Mouse (Mus musculus): ENCODE data around the gene Zdhhc13.

The Zdhhc13 gene

DNA sequence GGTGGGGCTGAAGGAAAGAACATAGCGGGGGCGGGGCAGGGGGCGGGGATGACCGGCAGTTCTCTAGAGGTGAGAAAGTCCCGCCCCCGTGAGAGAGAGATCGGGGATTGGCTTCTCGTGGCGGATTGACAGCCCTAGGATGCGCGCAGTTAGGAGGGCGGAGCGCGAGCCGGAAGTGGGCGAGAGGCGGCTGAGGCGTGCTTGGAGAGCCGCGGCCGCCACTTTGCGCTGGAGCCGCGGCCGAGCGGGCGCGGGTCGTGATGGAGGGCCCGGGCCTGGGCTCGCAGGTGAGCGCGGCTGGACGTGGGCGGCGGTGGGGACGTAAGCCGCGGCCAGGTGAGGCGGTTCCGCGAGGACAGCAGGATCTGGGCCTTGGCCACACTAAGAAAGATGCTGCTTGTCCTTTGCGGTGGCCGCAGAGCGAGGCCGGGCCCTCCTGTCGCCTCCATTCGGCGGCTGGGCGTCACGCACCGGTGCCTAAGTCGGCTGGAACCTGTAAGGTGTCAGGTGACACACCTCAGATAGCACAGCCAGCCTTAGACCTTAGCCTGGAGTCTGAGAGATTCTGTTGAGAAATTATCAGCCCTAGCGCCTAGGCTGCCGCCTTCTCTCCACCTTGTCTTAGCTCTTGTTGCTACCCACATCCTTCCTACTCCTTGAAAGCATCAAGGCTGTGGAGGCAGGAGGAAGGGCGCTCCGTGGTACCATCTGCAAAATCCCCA is at the start of gene Zdhhc13:
Zdhhc13 (plus strand) TSS at position 153 of the 722 bp plus-strand sequence.
- DNase-seq, result peak; percentile 96 to 98

DNA sequence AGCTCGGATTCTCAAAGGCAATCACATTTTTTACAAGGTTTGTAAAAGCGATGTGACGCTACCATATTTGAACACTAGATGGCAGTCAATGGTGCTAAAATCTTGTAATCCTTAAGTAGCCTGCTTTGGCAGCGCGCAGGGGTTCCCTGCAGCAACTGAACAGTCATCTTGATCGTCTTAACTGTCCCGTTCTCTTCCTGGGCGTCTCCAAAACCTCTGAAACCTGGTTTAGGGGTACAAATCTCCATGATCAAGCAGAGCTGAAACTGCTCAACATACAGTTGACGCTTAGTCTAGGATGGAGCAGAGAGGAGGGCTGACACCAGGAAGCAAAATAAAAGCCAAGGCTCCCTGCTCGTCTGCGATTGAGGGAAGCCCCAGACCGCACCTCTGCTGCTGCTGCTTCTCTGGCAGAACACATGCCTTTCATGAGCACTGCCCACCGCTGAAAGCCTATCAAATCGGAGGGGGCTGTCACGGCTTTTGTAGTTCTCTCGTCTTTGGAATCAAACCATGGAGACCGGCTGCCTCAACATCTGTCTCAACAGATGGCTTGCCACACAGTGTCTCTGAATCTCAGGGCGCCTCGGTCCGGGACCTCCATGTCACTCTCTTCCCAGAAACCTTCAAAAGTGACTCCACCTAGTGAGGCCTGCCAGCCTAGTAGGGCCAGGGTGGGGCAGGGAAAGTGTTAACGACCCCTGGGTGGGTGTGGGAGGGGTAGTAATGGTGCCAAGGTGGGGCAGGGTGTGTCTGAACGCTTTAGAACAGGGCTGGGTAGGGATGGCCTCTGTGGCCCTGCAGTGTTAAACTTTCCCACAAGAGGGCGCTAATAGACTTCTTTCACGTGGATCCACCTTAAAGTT is 39.3 kb upstream of the Zdhhc13 start:
- peak; percentile 93 to 95 for DNase-seq

DNA sequence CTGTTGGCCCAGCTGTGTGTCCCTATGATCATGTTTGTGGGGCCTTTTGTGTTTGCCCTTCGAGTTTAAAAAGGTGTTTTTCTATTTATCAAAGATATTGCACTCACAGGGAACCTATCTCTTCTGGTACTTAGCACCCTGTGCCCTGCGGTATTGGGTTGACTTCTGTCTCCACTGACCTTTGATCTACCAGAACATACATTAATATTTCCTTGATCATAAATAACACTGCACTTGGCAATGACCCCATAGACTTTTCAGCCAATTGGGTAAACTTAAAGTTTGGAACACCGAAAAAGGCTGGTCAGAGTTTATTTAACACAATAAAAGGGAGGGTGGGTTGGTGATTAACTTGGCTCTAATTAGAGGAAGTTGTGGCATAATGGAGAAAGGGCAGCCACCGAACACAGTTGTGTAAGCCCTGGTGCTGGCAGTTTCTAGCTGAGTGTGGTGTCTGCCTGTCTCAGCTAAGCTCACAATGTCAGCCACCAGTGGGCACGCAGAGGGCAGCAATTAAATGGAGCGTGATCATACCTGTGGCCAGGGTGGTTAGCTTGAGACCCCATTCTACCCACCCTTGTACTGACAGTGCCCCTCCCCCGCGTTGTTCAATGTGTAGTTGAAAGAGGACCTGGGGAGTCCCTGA is 38.5 kb upstream of the Zdhhc13 start:
- peak; percentile 39 to 40 for DNase-seq

DNA sequence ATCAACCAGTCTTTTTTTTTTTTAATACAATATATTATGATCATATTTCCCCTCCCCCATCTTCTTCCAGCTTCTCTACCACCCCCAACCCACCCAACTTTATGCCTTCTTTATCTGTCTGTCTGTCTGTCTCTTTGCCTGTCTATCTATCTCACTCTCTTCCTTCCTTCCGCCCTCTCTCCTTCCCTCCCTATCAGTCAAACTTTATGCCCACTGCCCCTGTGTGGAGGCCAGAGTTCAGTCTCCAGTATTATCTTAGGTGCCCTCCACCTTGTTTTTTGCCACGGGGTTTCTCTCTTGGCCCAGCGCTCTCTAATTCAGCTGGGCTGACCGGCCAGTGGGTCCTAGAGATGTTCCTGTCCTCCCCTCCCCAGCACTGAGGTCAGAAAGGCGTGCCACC is 37.6 kb upstream of the Zdhhc13 start:
- DNase-seq, result no peak

DNA sequence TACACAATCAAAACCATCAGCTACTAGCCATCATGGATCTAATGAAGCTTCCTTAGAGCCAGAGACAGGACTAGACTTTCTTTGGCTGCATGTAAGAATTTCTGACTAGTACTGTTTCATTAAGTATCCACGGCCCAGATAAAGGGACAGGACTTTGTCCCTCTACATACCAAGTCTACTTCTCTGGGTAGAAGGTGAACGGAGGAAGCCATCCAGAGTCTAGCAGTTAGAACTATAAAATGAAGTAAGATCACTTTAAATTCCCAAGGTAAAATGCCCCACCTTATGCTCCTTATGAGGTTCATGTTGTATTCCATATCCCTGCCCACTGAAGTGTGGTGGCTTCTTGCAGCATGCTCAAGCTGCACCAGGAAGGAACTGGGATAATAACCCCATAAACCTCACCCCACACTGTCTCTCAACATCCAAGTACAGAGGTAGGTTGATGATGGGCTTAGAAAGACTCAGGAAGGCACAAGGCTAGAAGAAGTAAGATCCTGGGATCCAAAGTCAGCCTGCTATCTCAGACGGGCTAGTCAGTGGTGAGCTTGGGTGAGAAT is 34.3 kb upstream of the Zdhhc13 start:
- DNase-seq, result no peak

DNA sequence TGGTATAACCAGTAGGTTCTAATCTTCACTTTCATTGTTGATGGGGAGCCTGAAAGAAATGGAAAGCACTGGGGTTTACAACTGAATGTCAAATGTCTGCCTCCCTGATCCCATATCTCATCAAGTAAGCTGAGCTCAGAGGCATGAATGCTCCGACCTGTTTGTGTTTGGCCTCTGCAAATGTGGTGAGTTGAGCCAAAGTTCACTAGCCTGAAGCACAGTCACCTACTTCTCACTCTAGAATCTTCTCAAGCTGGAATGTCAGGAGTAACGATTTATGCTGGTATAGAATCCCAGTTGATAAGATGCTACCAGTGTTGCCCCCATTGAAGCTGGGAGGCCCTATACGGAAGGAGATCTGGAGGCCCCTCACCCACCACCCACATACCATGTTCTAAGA is 33.0 kb upstream of the Zdhhc13 start:
- DNase-seq, result no peak

DNA sequence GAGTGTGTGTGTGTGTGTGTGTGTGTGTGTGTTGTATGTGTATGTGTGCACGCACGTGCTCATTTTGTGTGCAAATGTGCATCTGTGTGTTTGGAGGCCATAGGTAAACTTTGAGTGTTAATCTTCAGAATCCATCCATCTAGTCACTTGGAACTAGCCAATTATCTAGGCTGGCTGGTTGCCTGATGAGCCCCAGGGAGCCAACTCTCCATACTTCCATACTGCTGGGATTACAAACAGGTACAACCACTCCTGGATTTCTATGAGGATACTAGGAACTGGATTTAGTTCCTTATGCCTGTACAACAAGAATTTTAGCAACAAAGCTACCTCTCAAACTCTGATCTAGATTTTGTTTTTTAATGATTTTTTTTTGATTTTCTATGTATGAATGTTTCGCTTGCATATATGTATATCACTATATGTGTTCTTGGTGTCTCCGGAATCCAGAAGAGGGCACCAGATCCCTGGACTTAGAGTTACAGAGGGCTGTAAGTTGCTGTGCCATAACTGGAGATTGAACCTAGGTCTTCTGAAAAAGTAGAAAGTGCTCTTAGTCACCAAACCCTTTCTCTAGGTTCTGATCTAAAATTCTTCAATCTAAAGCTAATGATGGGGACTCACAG is 32.4 kb upstream of the Zdhhc13 start:
- DNase-seq, result peak; percentile 58 to 64

DNA sequence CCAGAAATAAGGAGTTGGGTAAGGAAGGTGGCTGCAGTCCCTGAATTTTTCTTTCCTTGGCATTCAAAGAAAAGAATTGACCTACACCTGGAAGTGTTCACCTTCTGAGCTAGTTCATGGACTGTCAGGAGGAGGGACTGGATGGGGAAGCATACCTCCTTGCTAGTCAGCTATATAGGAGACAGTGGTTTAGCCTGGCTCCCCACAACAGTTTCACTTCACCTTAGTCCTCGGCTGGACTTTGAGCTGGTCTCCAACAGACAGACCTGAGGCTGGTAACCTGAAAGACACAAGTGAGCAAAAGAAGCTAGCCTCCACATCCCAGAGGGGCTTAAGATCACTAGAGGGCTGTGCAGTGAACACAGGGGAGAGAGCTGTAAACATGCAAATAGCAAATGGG is 30.7 kb upstream of the Zdhhc13 start:
- DNase-seq, result no peak

DNA sequence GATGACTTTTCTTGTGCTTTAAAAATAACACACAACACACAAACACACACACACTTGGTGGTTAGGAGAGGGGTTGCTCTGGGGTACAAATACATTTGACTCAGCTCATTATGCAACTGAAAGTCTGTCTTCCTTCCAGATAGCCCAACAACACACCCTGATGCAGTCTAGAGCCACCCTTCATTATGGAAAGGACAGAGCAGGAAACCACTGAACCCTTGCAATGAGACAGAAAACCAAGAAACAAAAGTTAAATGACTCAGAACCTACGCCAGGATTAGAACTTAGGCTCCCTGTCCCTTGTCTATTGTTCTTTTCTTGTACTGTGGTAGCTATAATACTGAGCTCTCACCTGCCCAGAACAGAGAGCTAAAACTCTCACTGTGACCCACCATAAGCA is 28.0 kb upstream of the Zdhhc13 start:
- DNase-seq, result no peak

DNA sequence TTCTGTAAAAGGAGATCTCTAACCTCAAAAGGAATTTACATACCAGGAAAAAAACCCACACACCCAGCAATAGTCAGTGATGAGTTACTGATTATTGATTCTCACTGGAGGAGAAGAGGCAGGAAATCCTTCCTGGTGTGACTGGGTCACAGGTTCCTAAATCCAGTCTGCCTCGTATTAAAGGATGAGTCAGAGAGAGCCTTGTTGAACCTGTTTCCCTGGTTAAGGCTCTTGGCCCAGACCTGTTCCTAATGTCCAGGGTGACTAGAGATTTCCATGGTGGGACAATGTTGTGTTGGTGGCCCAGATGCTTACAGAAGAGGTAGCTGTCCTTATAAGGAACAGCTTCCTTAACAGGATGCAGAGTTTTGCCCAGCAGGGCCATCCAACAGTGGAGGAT is 26.5 kb upstream of the Zdhhc13 start:
- DNase-seq, result no peak

DNA sequence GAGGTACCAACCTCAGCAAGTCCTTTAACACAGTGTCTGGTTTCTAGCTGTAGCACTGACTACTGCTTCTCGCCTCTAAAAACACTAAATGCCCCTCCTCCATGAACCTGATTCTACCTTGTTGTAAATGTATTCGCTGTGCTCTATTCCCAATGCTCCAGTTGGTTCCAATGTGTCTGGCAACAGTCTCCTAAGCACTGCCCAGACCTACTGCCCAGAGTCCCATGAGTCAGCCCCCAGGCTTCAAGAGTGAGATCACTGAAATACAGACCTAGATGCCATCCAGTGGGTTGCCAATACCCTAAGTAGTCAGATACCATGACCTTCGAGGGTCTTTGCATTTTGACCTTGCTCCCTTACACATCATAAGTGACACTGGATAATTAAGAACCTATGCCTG is 26.1 kb upstream of the Zdhhc13 start:
- DNase-seq, result no peak

DNA sequence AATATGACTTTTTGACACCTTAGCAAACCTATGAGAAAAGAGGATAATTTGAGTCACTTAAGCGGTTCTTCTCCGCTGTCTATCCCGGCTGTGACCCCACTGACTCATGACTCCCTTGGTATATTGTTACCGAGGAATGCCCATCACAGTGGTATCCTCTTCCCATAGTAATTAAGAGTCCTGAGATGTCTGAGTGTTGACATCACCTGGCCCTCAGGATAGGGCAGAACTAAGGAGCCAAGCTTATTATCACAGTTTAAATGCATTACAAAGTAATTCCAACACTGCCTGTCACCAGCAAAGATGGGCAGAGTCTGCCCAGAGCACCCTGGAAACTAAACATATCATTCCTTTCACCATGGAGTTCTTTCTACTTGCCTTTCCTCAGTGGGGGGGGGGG is 22.8 kb upstream of the Zdhhc13 start:
- DNase-seq, result no peak

DNA sequence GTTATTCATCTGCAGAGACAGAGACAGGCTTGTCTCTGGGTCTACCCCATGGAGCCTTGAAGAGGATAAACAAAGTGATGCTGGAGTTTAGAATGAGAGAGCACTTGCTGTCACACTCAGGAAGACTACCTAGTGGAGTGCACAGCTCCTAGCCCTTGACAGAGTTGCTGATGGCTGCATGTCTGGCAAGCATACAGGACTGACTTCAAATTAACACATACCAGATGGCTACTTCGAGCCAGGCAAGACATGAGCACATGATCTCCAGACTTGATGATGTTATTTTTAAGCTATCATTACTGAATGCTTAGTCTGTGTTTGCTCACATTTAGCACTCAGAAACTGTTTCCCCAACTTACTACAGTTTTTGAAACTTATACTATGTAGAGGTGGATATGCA is 19.1 kb upstream of the Zdhhc13 start:
- DNase-seq, result no peak

DNA sequence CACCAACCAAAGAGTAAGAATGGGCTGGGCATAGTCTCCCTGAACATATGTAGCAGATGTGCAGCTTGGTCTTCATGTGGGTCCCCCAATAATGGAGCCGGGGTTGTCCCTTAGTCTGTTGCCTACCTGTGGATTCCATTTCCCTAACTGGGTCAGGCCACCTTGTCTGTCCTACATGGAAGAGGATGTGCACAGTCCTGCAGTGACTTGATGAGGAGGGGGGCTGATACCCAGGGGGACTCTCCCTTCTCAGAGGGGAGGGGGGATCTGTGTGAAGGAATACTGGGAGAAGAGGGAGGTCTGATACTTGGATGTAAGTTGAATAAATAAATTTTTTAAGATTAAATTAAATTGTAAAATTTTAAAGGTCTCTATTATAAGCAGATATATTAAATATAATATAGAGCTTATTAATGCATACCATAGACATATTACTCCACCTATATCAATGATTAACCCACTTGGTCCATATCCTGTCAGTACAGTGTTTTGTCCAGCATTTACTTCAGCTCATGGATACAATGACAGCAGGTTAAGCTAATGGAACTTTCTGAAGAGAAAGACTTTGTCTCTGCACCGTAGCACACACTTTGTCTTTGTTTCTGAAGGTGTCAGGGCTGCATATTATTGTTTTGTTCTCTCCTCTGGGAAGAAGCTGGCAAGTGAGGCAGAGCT is 16.6 kb upstream of the Zdhhc13 start:
- no peak for DNase-seq

DNA sequence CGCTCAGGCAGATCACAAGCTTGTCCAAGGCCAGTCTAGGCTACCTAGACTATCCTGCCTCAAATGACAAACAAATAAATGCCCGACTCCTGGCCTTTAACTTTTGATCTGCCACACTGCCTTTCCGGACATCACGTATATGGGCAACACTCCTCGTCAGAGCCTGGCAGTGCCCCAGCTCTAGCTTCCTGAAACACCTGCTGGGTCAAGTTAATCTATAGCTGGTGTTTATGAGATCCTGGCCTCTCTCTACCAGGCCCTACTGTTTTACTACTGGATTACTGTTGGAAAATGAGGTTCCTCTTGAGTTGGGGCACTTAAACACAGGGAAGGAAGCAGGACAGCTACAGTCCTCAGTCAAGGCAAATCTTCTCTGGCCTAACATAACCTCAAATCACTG is 15.5 kb upstream of the Zdhhc13 start:
- no peak for DNase-seq

DNA sequence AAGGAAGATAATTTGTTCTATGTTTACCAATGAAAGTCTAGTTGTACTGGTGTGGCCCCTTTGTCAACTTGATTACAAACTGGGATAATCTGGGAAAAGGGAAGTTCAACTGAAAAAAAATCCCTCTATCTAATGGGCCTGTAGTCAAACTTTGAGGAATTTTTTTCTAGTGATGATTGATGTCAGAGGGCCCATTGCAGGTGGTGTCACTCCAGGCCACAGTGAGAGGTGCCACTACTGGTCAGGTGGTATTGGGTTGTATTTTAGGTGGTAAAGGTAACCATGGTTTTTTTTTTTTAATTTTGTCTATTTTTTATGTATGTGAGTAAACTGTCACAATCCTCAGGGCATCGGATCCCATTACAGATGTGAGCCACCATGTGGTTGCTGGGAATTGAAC is 14.2 kb upstream of the Zdhhc13 start:
- no peak for DNase-seq

DNA sequence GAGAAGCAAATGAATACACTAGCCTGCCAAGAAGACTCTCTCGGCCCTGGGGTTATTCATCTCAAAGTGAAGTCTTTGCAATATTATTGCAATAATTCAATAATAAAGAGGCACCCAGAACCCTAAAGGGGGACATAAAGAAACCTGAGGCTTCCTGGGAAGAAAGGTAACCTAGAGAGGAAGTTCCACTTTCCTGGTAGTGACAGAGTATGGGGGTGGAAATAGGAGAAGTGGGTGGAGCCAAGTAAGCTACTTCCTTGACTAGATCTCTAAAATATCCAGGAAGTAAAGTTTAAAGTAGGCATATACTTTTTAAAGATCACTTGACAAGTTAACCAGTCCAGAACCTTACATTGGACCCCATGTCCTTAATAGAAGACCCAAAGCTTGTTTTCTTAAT is 13.4 kb upstream of the Zdhhc13 start:
- no peak for DNase-seq

DNA sequence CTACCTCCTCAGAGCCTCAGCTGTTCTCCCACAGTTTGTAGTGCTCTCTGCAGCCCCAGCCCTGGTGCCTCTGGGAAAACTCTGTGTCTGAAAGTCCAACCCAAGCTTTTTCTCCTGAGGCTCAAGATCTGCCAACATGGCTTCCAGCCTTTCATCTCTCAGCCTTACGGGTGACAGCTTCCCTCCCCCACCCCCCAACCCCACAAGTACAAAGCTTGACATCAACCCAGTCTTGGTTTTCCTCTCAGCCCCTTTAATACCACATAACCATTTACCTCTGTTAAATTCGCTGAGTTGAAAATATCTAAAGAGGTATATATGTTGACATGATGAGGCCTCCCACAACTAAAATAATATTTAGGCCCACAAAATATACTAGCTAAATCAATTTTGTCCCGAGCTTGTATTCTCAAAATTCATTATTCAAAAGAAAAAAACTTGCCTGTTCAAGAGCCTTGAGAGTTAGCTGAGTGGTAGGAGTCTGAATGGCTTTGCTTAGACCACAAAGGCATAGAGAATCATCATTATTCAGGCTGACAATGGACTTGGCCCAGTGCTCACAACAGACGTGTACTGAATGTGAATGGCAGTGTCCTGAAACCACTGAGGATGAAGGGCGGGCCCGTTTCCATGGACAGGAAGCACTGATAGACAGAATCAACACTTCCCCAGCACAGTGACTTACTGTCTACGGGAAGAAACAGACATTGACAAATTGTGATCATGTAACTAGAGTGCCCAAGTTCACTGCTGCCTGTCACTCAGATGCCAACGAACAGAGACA is 10.9 kb upstream of the Zdhhc13 start:
- DNase-seq, result peak; percentile 65 to 76

DNA sequence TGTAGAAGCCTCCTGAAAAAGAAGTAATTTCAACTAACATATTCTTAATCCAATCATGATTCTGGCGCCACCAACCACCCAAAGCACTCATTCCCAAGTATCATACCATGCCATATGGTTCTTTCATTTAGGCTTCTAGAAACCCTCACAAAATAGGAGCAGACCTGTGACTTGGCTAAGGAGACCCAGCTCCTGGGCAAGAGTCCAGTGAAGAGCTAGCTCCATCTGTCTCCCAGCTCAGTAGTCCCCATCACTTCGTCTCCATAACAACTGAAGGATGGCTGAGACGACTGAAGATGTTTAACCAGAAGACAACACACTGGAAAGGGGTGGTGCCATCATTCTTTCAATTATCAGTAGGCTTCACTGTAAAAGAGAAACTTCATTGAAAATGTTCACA is 9.7 kb upstream of the Zdhhc13 start:
- peak; percentile 95 to 96 for DNase-seq

DNA sequence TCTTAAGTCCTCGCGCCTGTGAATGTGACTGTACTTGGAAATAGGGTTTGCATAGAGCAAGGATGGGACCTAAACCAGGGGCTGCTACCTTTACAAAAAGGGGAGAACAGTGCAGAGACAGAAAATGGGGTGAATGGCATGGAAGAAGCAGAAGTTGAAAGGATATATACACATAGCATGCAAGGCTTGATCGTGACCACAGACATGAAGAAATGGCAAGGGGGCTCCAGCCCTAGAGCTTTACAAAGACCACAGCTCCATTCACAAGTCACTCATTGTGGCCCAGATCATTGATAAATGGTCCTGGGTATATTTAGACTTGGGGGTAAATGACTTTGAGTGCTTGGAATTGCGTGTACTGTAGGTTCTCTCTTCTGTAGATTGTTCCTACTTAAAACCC is 6.4 kb upstream of the Zdhhc13 start:
- no peak for DNase-seq

DNA sequence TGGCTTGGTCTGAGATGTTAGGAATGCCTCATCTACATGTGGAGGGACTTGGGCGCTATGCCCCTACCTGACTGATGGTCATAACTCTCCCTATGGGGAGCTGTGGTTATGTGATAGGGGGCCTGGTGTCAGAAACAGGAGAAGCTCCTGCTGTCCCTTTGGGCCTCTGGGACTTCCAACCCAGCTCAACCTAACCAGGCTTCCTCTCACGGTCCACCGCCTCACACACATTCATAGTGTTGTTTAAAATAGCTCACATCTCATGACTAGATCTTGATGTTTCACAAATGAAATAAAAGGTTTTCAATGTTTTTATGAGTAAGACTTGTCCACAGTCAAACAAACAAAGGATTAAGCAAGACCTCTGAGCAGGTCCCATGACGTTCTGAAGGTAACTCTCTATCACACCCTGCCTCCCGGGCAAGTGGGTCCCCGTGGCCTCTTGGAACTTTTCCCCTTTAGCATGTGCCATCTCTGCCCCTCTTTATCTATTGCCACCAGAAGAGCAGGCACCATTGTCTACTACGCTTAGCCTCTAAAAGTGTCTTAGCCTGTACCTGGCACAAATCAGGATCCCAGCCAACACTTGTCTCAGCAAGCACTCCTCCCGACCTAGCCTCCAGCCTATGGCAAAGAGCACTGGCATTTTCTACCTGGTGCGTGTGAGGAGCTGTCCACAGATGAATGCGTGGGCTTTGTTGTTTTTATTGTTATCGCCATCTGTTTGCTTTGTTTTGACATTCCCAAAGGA is 3.9 kb upstream of the Zdhhc13 start:
- DNase-seq, result no peak
